Mouse (Mus musculus): ENCODE measurements around the gene Mpp3.

GRCm38 (mm10) chr11:102052697-102053096 is 24.4 kb upstream of the Mpp3 start:
- no peak for TF ChIP-seq GATA1 (IDR thresholded peaks at IDR 0.05; ENCODE audit: low read length)
- TF ChIP-seq TAL1 (IDR thresholded peaks at IDR 0.05; ENCODE audit: low read length), result no peak

Data from erythroblast, embryonic 14.5 days (primary cell).